Mouse (Mus musculus) adrenal gland, adult 2 months (tissue): ENCODE measurements at regions not wholly inside any gene's neighbourhood (a gene's known extent, or its start where the extent isn't known, plus 50 kb on each side); places are given as distances from the start of the nearest gene placed in this dataset.
A peak's percentile ranks its signal among the peaks of the same experiment; 100 is the strongest.

Experiments used
- DNase-seq: peaks from one replicate; pipeline ENCODE4 v3.0.0; 2021

GRCm38 (mm10) chr4:142467920-142468319, 228.7 kb upstream of the Kazn start:
- DNase-seq: no peak

GRCm38 (mm10) chr4:142465226-142465625, 226.0 kb upstream of the Kazn start:
- no peak for DNase-seq

GRCm38 (mm10) chr4:142464066-142464465, 224.9 kb upstream of the Kazn start:
- no peak for DNase-seq

DNA sequence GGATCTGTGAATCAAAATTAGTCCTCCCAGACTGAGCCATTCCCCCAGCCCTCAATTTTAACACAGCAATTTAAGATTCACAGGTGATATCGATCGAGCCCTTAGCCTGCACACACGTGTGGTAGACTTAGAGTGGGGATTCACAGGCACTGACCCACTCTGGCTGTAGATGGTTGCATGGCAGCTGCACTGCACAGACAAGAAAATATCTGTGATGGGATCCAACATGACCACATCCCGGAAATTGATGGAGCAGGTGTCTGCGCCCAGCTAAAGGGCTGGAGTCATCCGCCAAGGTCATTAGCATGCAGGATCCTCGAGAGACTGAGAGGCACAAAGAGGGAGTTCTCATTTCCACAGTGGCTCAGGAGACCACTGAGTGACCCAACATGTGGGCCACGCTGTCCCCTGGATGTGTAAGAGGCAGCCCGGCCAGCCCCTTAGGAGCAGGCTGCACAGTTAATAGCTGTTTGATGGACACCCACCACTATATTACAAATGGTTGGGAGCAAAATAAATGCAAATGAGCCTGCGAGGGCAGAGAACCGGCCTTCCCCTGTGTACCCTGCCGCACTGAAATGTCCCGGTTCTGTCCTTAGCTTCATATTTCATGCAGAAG, 221.4 kb upstream of the Kazn start:
- DNase-seq: no peak

GRCm38 (mm10) chr4:142452614-142453013, 213.4 kb upstream of the Kazn start:
- DNase-seq: no peak

GRCm38 (mm10) chr4:142450884-142451283, 211.7 kb upstream of the Kazn start:
- DNase-seq: peak; percentile 10

- DNase-seq: peak; percentile 54
These were observed 210.5 kb upstream of the Kazn start for GRCm38 (mm10) chr4:142449713-142450112.

- no peak for DNase-seq
These were observed 210.0 kb upstream of the Kazn start for GRCm38 (mm10) chr4:142449198-142449702.

- DNase-seq: peak; percentile 32
These were observed 208.3 kb upstream of the Kazn start for GRCm38 (mm10) chr4:142447529-142447928.

DNA sequence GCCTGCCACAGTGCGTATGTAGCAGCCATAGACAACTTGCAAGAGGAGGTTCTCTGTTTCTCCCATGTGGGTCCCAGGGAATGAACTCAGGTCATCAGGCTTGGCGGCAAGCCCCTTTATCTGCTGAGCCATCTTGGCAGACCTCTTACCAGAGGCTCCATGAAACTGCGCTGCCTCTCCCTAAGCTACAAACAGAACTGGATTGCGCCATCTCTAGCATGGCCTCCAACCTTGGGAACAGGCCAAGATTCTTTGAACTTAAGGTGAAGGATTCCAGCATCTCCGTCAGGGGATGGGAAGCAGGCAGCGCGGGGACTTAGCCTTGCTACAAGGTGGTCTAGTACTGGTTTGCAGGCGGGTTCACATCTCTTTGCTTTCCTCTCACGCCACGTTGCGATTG, 201.8 kb upstream of the Kazn start:
- DNase-seq: peak; percentile 65

DNA sequence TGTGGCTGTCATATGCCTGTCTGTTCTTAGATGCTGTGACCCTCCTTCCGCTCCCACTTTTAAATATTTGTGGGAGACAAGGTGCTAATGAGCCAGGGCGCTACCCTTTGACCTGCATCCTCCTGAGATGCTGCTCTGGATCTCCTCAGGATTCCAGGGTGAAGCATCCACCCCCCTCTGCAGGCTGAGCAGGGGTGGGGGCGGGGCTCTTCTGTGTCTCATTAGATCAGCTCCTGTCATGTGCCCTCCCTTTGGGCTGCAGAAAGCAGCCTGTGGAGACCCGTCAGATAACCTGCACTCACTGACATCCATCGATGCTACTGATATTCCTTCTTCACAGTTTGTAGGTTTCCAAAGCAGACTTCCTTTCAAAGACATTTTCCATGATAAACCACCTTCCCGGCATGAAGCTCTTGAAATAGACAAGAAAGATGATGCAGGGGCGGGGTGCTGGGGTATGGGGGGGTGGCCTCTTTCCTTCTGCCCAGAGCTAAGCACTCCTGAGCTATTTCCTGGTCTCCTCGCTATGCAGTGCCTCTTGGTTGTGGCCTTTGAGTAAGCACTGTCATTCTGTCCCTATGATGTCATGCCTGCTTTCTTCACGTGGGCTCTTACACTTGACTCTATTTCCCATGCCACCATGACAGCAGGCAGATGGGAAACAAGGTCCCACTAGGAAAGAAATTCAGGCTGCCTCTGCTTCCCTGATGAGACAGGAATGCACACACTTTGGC, 200.4 kb upstream of the Kazn start:
- DNase-seq: no peak

GRCm38 (mm10) chr4:142424596-142424995, 185.4 kb upstream of the Kazn start:
- DNase-seq: peak; percentile 54

GRCm38 (mm10) chr4:142420427-142420826, 181.2 kb upstream of the Kazn start:
- DNase-seq: no peak

GRCm38 (mm10) chr4:142414874-142415273, 175.7 kb upstream of the Kazn start:
- no peak for DNase-seq

GRCm38 (mm10) chr4:142411792-142412191, 172.6 kb upstream of the Kazn start:
- no peak for DNase-seq

DNA sequence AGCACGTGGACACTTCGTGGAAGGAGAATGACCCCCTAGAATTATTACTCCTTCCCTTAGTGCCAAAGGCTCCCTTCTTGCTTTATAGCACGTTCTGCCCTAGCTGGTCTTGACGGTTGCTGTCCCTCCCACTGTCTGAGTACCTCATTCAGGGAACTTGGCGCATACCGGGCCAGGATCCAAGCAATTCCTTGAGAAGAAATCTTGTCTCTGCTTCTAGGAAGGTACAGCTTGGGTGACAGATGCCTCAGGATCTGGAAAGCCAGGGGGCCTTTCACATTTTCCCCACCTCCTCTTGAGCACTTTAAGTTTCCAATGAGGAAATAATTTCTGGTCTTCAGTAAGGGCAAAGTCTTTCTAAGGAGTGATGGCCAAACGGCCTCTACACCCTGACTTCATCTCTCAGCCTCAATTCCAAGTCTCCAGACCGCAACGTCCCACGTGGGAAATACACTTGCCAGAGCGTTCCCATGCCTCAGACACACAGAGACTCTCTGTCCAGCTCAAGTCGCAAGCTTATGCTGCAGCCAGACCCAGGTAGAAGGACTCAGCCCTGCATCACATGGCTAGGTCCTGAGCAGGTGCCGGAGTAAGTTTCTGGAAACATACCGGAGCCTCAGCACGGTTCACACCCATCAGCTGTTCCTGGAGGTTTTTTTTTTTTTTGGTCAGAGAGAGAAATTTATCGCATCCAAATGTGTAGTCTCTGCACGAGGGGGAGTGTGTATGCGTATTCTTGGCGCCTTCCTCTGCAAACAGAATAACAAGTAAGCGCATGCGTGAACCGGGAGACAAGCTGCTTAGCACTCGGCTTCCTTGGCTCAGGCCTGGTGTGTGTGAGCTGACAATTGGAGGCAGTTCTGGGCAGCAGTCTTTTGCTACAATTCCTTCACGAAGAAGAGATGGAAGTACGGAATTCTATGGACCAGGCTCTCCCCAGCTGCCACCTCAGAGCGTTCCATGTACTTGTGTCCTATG, 171.7 kb upstream of the Kazn start:
- DNase-seq: no peak

GRCm38 (mm10) chr4:142397858-142398257, 158.7 kb upstream of the Kazn start:
- no peak for DNase-seq

- DNase-seq: peak; percentile 28
These were observed 153.7 kb upstream of the Kazn start for GRCm38 (mm10) chr4:142392924-142393323.

DNA sequence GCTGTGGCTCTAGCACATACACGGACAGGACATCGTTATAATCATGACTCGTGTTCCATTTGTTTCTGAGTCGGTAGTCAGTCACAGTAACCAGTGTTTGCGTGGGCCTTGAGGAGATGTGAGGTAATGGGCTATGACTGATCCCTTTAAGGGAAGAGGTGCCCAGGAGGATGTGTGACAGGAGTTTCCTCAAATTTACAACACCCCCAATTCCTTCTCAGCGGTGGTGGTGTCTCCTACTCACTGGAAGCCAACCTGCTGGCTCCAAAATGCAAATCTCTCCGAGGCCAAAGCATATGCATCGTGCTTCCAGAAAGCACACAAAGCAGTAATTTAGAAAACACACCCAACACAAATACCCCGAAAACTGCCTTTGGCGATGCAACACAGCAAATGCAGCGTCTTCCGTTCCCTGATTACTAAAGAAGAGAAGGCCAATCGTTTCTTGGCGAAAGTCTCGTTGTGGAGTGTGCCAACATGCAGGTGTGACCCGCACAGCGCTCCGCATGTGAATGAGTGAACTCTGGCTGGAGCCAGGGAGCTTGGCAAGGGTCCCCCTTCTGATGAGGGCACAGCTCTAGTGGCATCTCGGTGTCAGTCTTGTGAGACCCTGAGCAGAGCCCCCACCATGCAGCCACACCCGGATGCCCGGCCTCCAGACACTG, 151.5 kb upstream of the Kazn start:
- DNase-seq: no peak

- DNase-seq: no peak
These were observed 149.3 kb upstream of the Kazn start for GRCm38 (mm10) chr4:142388476-142388875.

GRCm38 (mm10) chr4:142381168-142381567, 142.0 kb upstream of the Kazn start:
- no peak for DNase-seq

DNA sequence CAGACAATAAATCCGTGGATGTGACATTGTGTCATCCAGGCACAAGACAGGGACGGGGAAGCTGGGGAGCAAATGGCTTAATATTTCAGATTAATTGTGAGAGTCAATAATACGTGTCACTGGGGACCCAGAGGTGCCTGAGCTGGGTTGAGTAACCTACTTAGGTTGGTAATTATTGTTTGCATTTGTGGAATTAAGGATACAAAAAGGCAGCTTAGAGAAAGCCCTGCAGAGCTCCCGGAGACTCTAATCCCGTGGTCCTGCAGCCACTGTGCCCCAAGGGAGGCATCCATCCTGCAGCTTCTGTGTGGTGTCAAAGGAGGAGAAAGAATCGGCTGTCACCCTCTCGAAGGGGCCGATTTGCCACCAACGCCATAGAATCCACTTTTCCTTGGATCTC, 139.3 kb upstream of the Kazn start:
- DNase-seq: no peak
